Mouse (Mus musculus) neural tube, embryonic 11.5 days (tissue): Measurements from ENCODE around the gene Gm11273. TPM values are rescaled to one million over a fixed set of nuclear protein-coding genes. Genes with fewer than 3 reads are reported as not detected.
"Not testable (repeated sequence)": the region's sequence is repeated elsewhere in the genome, so short reads cannot be mapped to it uniquely, and the experiment has no call there.

Experiments
- ATAC-seq: fragments of 200-750 bp; cut with Nextera tagmentation; 2 replicates; pipeline ENCODE4 v1.8.0; 2017; ENCODE audit warnings: moderate number of reproducible peaks, mild to moderate bottlenecking, moderate TSS enrichment, moderate library complexity; ENCODE audit not compliant: insufficient read depth, low FRiP score, low TSS enrichment
- DNase-seq: peaks from one replicate; pipeline ENCODE4 v3.0.0-alpha.2; 2015; ENCODE audit warnings: low spot score
- H3K27ac ChIP-seq: fragments of 300-500 bp; sonication (generic); 2 replicates; pipeline ENCODE4 v1.5.1; 2014; ENCODE audit warnings: low read depth, mild to moderate bottlenecking, low read length
- H3K27me3 ChIP-seq: fragments of 300-500 bp; sonication (generic); 2 replicates; pipeline ENCODE4 v1.6.1; 2014; ENCODE audit warnings: mild to moderate bottlenecking, low read length, mixed read lengths; ENCODE audit not compliant: control insufficient read depth, insufficient read depth
- H3K36me3 ChIP-seq: fragments of 300-500 bp; sonication (generic); 2 replicates; pipeline ENCODE4 v1.6.1; 2014; ENCODE audit warnings: mild to moderate bottlenecking, low read length, moderate library complexity, mixed read lengths; ENCODE audit not compliant: control insufficient read depth, insufficient read depth
- H3K4me1 ChIP-seq: fragments of 300-500 bp; sonication (generic); 2 replicates; pipeline ENCODE4 v1.6.1; 2014; ENCODE audit warnings: low read length, mixed read lengths; ENCODE audit not compliant: control insufficient read depth, insufficient read depth
- H3K4me2 ChIP-seq: fragments of 300-500 bp; sonication (generic); 2 replicates; pipeline ENCODE4 v1.6.1; 2014; ENCODE audit warnings: low read depth, mild to moderate bottlenecking, moderate library complexity
- H3K4me3 ChIP-seq: fragments of 300-500 bp; sonication (generic); 2 replicates; pipeline ENCODE4 v1.5.1; 2014; ENCODE audit warnings: low read depth, low read length
- H3K9ac ChIP-seq: fragments of 300-500 bp; sonication (generic); 2 replicates; pipeline ENCODE4 v1.6.1; 2014; ENCODE audit warnings: mild to moderate bottlenecking, low read length
- H3K9me3 ChIP-seq: fragments of 300-500 bp; sonication (generic); 2 replicates; pipeline ENCODE4 v1.6.1; 2016; ENCODE audit warnings: low read length; ENCODE audit not compliant: control insufficient read depth
- WGBS: fragments of 180-500 bp; shearing (Covaris S2); extraction: QIAGEN DNeasy Blood & Tissue Kit; methylation state at CpG from one replicate; pipeline ENCODE4 v1.1.7; 2014; 5-methylcytosine and 5-hydroxymethylcytosine counted together
- polyA plus RNA-seq: library from polyadenylated mRNA; unstranded; fragments of >200 nt; fragmentation: Nextera tagmentation; extraction: Ambion mirVana; gene quantifications from 2 replicates; pipeline ENCODE4 v1.2.1, GENCODE M21; 2014

Gene Gm11273
- polyA plus RNA-seq, 1 experiment from 2014 or later, result 3.5 TPM

DNA sequence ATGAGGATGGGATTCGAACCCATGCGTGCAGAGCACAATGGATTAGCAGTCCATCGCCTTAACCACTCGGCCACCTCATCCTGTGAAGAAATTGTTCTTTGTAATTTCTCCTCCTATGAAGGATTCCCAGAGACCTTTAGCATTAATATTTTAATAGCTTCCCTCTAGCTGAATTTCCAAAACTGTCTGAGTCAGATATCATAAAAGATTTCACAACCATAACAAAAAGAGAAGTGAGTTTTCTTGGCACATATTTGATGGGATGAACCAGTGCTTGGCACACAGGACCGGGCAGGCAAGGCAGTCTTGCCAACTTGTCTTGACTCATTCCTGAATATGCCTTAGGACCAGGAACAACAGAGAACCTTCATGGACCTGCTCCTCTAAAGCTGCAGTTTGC lies 8.4 kb downstream of the Gm11273 start:
- Histone ChIP-seq H3K4me2 (no peak overlapping the region), H3K9ac (no peak overlapping the region), H3K27ac (no peak overlapping the region), H3K4me1 (no peaks in the 10 kb centered on the region), H3K4me3 (no peak overlapping the region), H3K36me3 (no peaks in the 10 kb centered on the region), H3K9me3 (no peaks in the 10 kb centered on the region), H3K27me3 (no peaks in the 10 kb centered on the region)
- no peak for ATAC-seq
- WGBS, result 95% methylated on average over 5 of the region's 5 CpGs
- DNase-seq, result no peak

DNA sequence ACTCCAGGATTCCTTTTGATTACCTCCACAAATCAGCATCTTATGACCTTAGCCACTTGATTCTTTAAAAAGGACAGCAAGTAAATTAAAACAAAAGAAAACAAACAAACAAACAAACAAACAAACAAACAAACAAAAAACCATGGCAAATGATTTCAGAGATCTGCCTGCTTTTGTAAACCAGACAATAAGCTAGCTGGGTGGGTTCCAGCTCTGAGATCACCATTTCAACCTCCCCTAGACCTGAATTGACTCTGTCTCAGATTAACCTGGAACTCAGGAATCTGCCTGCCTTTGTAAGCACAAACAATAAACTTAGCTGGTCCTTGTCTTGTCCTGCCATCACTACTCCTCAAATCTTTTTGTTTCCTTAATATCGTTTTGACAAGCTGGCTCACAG lies 14.3 kb downstream of the Gm11273 start:
- Histone ChIP-seq H3K9ac (no peak overlapping the region), H3K9me3 (no peaks in the 10 kb centered on the region), H3K4me1 (no peaks in the 10 kb centered on the region), H3K27me3 (no peaks in the 10 kb centered on the region), H3K36me3 (no peaks in the 10 kb centered on the region; the same call in 1 of the 2 replicates), H3K4me2 (no peak overlapping the region), H3K27ac (no peak overlapping the region), H3K4me3 (no peak overlapping the region)
- 92% methylated on average over 1 of the region's 1 CpGs for WGBS
- ATAC-seq (no peak), DNase-seq (no peak)

DNA sequence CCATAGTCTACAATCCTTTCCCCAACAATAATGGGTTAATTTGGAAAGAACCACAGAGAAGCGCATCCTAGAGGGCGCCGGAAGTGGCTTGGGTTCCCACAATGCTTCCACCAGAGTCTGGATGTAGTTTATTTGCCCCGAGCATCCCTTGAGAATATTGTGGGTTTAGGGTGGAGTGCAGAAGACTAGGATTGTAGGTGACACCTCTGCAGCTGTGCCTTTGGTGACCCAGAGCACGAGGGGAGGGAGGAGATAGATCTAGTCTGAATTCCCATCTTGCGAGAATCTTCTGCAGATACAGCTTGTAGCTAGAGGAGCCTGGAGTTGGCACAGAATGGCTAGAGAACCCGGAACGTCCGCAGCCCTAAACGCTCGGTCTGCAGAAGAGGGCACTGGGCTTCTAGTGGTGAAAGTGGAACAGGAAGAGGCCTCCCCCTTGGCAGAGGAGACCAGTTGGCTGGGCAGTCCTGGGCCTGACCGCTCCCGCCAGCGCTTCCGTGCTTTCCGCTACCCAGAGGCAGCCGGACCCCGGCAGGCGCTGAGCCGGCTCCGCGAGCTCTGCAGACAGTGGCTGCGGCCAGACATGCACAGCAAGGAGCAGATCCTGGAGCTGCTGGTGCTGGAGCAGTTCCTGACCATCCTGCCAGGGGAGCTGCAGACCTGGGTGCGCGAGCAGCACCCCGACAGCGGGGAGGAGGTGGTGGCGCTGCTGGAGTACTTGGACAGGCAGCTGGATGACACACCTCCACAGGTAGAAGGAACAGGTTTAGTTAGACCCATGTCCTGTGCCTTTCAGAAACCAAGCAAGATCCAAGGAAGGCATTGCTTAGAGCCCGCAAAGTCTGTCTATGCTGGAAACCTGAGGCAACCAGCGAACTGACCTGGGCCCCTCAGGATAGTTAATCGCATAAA lies 22.2 kb downstream of the Gm11273 start, which contains the start of the genes Zkscan4 and Gm10065:
Gene Zkscan4 (plus strand): TSS at position 149 of the 912 bp plus-strand sequence.
Gene Gm10065 (minus strand): TSS at position 683 of the 912 bp plus-strand sequence.
- H3K9ac ChIP-seq, result peak within 1 kb of the TSS; percentile 67
- H3K27me3 ChIP-seq, H3K36me3 ChIP-seq, H3K9me3 ChIP-seq, H3K27ac ChIP-seq, H3K4me1 ChIP-seq: not testable (repeated sequence)
- H3K4me2 ChIP-seq, result peak within 1 kb of the TSS; percentile 66
- WGBS, result 2% methylated on average over 30 of the region's 31 CpGs
- peak within 1 kb of the TSS; percentile 51 for H3K4me3 ChIP-seq
- ATAC-seq, result peak; percentile 70
- DNase-seq, result peak; percentile 78

DNA sequence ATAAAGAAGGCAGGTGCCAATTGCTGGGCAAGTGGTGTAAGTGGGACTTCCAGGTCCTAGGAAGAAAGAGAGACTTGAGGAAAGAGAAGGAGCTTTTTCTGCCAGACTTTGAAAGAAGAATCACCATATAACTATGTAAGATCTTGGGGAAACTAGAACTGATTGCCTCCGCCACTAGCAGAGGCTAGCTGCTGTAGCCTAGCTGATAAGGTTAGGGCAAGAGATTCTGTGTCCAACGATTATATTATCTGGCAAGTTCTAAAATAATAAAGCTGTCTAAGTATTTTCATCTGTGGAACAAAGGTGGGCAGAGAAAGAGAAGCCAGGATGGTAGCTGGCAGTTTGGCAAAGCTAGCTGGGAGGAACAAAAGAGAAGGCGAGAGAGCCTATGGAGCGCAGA lies 28.8 kb downstream of the Gm11273 start:
- Histone ChIP-seq H3K9me3 (no peaks in the 10 kb centered on the region), H3K9ac (no peak overlapping the region), H3K4me3 (no peak overlapping the region), H3K36me3 (no peaks in the 10 kb centered on the region), H3K27ac (no peak overlapping the region), H3K4me1 (no peaks in the 10 kb centered on the region), H3K27me3 (no peaks in the 10 kb centered on the region), H3K4me2 (no peak overlapping the region)
- DNase-seq (no peak), ATAC-seq (no peak)
- WGBS, result 43% methylated on average over 4 of the region's 4 CpGs

DNA sequence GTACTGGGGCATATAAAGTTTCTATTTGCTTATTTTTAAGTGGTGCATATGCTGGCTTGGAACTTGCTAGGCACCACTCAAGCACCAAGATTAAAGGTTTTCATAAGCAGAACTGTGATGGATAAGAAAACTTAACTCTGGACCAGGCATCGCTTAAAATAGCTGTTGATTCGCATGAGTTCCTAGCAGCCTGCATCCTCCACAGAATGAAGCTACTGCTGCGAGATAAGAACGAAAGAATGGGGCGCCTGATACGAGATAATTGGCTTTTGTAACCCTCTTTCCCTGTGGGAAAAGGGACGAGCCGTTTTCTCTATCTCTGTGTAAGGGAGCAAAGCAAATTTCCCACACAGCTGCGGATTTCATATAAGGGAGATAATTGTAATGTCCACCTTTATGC lies 32.1 kb downstream of the Gm11273 start:
- Histone ChIP-seq H3K4me1 (no peaks in the 10 kb centered on the region), H3K27ac (no peak overlapping the region), H3K36me3 (no peaks in the 10 kb centered on the region), H3K27me3 (no peaks in the 10 kb centered on the region), H3K4me2 (no peak overlapping the region; the same call in 1 of the 2 replicates), H3K9me3 (no peaks in the 10 kb centered on the region), H3K9ac (no peak overlapping the region), H3K4me3 (no peak overlapping the region)
- ATAC-seq (no peak), DNase-seq (no peak)
- 36% methylated on average over 9 of the region's 9 CpGs for WGBS

DNA sequence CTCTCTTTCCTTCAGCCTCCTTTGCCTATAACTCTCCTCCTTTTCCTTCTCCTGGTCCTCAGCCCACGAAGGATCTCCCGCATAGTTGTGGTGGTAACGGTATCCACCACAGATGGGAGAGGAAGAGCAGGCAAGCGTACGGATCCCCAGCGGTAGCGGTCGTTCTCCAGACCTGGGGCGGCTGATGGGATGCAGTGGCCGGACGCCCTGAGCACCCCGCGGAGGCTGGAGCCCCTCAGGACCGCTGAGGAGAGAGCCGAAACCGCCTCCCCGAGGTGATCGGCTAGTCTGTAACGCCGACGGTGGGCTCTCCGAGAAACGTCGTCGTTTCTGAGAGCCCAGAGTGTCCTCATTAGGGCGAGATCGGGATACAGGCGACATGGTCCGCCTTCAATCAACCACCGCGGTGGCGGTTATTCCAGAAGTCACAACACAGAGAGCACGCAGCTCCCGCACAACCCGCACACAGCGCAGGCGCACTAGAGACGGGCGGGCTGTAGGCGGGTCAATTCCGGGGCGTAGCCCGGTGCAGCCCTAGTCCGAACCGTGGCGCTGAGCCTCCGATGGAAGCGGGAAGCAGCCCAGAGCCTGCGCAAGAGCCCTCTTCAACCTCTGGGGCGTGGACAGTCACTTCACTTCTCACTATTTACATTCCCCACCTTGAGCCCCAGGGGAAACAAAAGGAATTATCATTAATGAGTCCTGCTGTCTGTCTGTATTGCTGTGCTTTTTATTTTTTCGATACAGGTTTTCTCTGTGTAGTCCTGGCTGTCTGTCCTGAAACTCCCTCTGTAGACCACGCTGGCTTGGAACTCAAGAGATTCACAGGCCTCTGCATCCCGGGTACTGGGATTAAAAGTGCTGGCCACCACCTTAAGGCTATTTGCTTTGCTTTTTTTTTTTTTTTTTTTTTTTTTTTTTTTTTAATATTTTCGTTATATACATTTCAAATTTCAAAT lies 32.9 kb downstream of the Gm11273 start, which contains the start of gene Nkapl:
Gene Nkapl (minus strand): TSS at position 449 of the 959 bp plus-strand sequence.
- WGBS, result under 1% methylated on average over 54 of the region's 54 CpGs
- ATAC-seq, result peak; percentile 99

DNA sequence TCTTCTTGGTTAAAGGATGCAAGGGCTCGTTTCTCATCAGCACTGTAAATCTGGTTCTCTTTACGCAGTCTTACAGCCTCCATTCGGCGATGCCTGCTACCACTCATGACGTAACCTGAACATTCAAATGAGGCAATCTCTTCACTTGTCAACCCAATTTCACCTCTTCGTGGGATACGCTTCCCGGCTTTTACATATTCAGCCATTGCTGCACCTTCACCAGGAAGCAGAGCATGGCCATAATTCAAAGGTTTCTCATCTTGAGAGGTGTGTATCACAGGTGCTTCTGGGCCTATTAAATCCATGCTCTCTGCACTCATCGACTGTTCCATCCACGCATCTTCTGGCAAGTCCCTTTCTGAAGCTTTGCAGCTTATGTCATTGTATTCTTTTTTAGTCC lies 33.9 kb downstream of the Gm11273 start:
- Histone ChIP-seq H3K4me3 (no peak overlapping the region), H3K9ac (no peak overlapping the region), H3K27me3 (no peaks in the 10 kb centered on the region), H3K4me2 (no peak overlapping the region), H3K9me3 (no peaks in the 10 kb centered on the region), H3K27ac (no peak overlapping the region), H3K36me3 (no peaks in the 10 kb centered on the region), H3K4me1 (no peaks in the 10 kb centered on the region)
- WGBS, result 83% methylated on average over 10 of the region's 10 CpGs
- DNase-seq, result no peak
- ATAC-seq, result no peak

More for the DNA sequence above, 32.9 kb downstream of the Gm11273 start, which contains the start of gene Nkapl:
- peak within 1 kb of the TSS; percentile 76 for H3K9ac ChIP-seq
- H3K9me3 ChIP-seq, result no peaks in the 10 kb centered on the region
- no peaks in the 10 kb centered on the region for H3K27me3 ChIP-seq
- peak within 1 kb of the TSS; percentile 84 for H3K4me2 ChIP-seq
- peak within 1 kb of the TSS; percentile 52 for H3K4me3 ChIP-seq
- no peaks in the 10 kb centered on the region for H3K4me1 ChIP-seq
- H3K36me3 ChIP-seq, result no peaks in the 10 kb centered on the region
- H3K27ac ChIP-seq, result peak within 1 kb of the TSS; percentile 30; the same call in 1 of the 2 replicates
- DNase-seq, result peak; percentile 90

DNA sequence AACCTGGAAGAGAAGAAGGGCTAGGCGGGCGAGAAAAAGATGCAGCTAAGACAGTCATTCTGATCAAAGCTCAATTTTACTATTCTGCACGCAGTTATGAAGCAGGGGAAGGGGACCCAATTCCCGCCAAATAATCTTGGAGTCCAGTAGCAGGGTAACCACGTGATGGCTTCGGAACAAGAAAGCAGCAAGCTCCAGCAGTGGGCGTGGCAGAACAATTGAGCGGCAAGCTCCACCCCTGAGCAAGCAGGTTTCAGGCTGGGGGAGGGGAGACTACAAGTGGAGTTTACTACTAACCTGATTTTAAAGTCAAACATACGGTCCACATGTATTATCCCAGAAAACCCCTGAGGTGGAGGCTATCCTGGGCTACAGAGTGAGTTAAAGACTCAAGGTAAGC lies 38.7 kb downstream of the Gm11273 start:
- not testable (repeated sequence) for H3K27ac ChIP-seq, H3K4me2 ChIP-seq, H3K4me3 ChIP-seq, H3K9me3 ChIP-seq, H3K4me1 ChIP-seq, H3K27me3 ChIP-seq, ATAC-seq, DNase-seq, H3K36me3 ChIP-seq, H3K9ac ChIP-seq
- 39% methylated on average over 9 of the region's 9 CpGs for WGBS
